Mouse (Mus musculus): ENCODE data around the gene Kxd1.
A peak's percentile ranks its signal among the peaks of the same experiment; 100 is the strongest.
"Not testable (repeated sequence)": the region's sequence is repeated elsewhere in the genome, so short reads cannot be mapped to it uniquely, and the experiment has no call there.

Gene Kxd1

GRCm38 (mm10) chr8:70513441-70513840, 14.3 kb downstream of the Kxd1 start:
- no peak for DNase-seq (ENCODE audit: low spot score)

- DNase-seq (ENCODE audit: low spot score), result no peak
Observed at GRCm38 (mm10) chr8:70512253-70512903, 15.4 kb downstream of the Kxd1 start.

GRCm38 (mm10) chr8:70511770-70512169, 16.0 kb downstream of the Kxd1 start:
- no peak for DNase-seq (ENCODE audit: low spot score)

GRCm38 (mm10) chr8:70511174-70511573, 16.6 kb downstream of the Kxd1 start:
- not testable (repeated sequence) for DNase-seq (ENCODE audit: low spot score)

- DNase-seq (ENCODE audit: low spot score), result peak; percentile 97
Observed at GRCm38 (mm10) chr8:70510228-70510915, 17.4 kb downstream of the Kxd1 start, which contains the start of gene Uba52. TSS of gene Uba52 (minus strand) at chr8:70510801.

- no peak for DNase-seq (ENCODE audit: low spot score)
Observed at GRCm38 (mm10) chr8:70509281-70509952, 18.3 kb downstream of the Kxd1 start.

- no peak for DNase-seq (ENCODE audit: low spot score)
Observed at GRCm38 (mm10) chr8:70507027-70507393, 20.7 kb downstream of the Kxd1 start.

GRCm38 (mm10) chr8:70506328-70507026, 21.3 kb downstream of the Kxd1 start, which contains the start of gene Rex1bd:
TSS of gene Rex1bd (minus strand) at chr8:70506752.
- DNase-seq (ENCODE audit: low spot score), result peak; percentile 95

GRCm38 (mm10) chr8:70505698-70506327, 21.9 kb downstream of the Kxd1 start:
- DNase-seq (ENCODE audit: low spot score), result no peak

GRCm38 (mm10) chr8:70504851-70505250, 22.9 kb downstream of the Kxd1 start:
- DNase-seq (ENCODE audit: low spot score), result peak; percentile 62

- DNase-seq (ENCODE audit: low spot score), result no peak
Observed at GRCm38 (mm10) chr8:70504291-70504716, 23.5 kb downstream of the Kxd1 start.

GRCm38 (mm10) chr8:70503062-70503750, 24.6 kb downstream of the Kxd1 start:
- peak; percentile 73 for DNase-seq (ENCODE audit: low spot score)

GRCm38 (mm10) chr8:70502540-70502939, 25.2 kb downstream of the Kxd1 start:
- DNase-seq (ENCODE audit: low spot score), result no peak

GRCm38 (mm10) chr8:70501820-70502529, 25.8 kb downstream of the Kxd1 start:
- DNase-seq (ENCODE audit: low spot score), result peak; percentile 70

GRCm38 (mm10) chr8:70500386-70501301, 27.1 kb downstream of the Kxd1 start:
- DNase-seq (ENCODE audit: low spot score), result peak; percentile 77

GRCm38 (mm10) chr8:70495771-70496062, 32.0 kb downstream of the Kxd1 start:
- no peak for DNase-seq (ENCODE audit: low spot score)

- DNase-seq (ENCODE audit: low spot score), result no peak
Observed at GRCm38 (mm10) chr8:70495001-70495770, 32.6 kb downstream of the Kxd1 start.

- no peak for DNase-seq (ENCODE audit: low spot score)
Observed at GRCm38 (mm10) chr8:70494416-70494945, 33.3 kb downstream of the Kxd1 start.

All from testis, postnatal 14 days (tissue).